In genomic region chr2:118706436-118706835, GRCm38 (mm10) we compare ENCODE assay signal across 13 mouse cellular contexts. TPM values are rescaled to one million over a fixed set of nuclear protein-coding genes. Genes with fewer than 3 reads are reported as not detected.
A peak's percentile ranks its signal among the peaks of the same experiment; 100 is the strongest.
DNase-seq lines count a peak whose midpoint lies in the region; ATAC-seq and TF ChIP-seq lines count a peak whose summit lies in the region.
"Had no signal": no experiment of that assay in that cellular context is flagged by ENCODE, and none has a peak within 500 bp of the region (broad histone marks: within the 10 kb centered on the region; RNA-seq: fewer than 3 reads in every experiment).

No protein-coding gene starts in this region.

- H3K27ac ChIP-seq in layer of hippocampus, adult 2 months: peak overlapping the region; percentile 67
- no peak overlapping the region for H3K27ac ChIP-seq in cortical plate, adult 2 months (ENCODE audit: insufficient read depth, low read length)
- H3K27ac ChIP-seq: liver, embryonic 14.5 days; macrophage had no signal

- no peak overlapping the region for H3K4me3 ChIP-seq in layer of hippocampus, adult 2 months
- no peak overlapping the region for H3K4me3 ChIP-seq in cortical plate, adult 2 months (ENCODE audit: insufficient read depth, low read length)

- no peak for DNase-seq in frontal cortex, postnatal 10 days (ENCODE audit: low spot score in 2 of 2)
- no peak for DNase-seq in layer of hippocampus, adult 2 months (ENCODE audit: low spot score in 2 of 2)
- no peak for DNase-seq in layer of hippocampus, postnatal 14 days (ENCODE audit: low spot score in 2 of 2)
- DNase-seq in 416B (ENCODE audit: low read depth): peak; percentile 76
- DNase-seq in gastrocnemius, postnatal 4 days (ENCODE audit: low spot score in 2 of 2): no peak
- no peak for DNase-seq in spleen, postnatal 10 days (ENCODE audit: low spot score in 2 of 2)
- DNase-seq: cerebellum, postnatal 36 days; kidney, postnatal 4 days; thymus, adult 18-20 months had no signal

- TF ChIP-seq POLR2A in cortical plate, adult 2 months (IDR thresholded peaks at IDR 0.05; ENCODE audit: extremely low read depth, insufficient read depth, low read length): 0 out of 2 replicates have a peak, but pooled peaks have one; percentile 10

- ATAC-seq in frontal cortex, adult (ENCODE audit: low TSS enrichment): peak; percentile 62

- peaks cover 3% of the 10 kb centered on the region for H3K4me1 ChIP-seq in cortical plate, adult 2 months (ENCODE audit: control insufficient read depth, insufficient read depth, low read length)

- TF ChIP-seq CTCF in layer of hippocampus, adult 2 months (conservative IDR thresholded peaks at IDR 0.05): peak; percentile 35
- TF ChIP-seq CTCF in cortical plate, adult 2 months (IDR thresholded peaks at IDR 0.05; ENCODE audit: extremely low read depth, insufficient read depth, low read length): no peak

RNA-seq across cellular contexts. Expression of gene Ankrd63, which starts 2.7 kb away (rescaled TPM):
- 10 to 100 TPM; 14.8 to 15.5 TPM for total RNA-seq in layer of hippocampus, adult 2 months (2021)
- total RNA-seq in layer of hippocampus, postnatal 14 days (2021): 1 to 10 TPM; 9.4 to 10.0 TPM
- 11.3 and 17.9 TPM in 2 replicates for polyA plus RNA-seq in cortical plate, adult 2 months (2012; rRNA removed)
- total RNA-seq in gastrocnemius, postnatal 4 days (2021): under 1 TPM in 1 of 2 experiments, not detected in 1; 0.08 TPM
- polyA plus RNA-seq: macrophage had no signal

RNA-seq across cellular contexts. Expression of gene Plcb2, which starts 21.8 kb away (rescaled TPM):
- total RNA-seq in layer of hippocampus, adult 2 months (2021): 1 to 10 TPM; 2.3 to 2.6 TPM
- total RNA-seq in layer of hippocampus, postnatal 14 days (2021): 1 to 10 TPM; 2.1 to 2.7 TPM
- polyA plus RNA-seq in cortical plate, adult 2 months (2012; rRNA removed): 2.9 and 3.0 TPM in 2 replicates
- total RNA-seq in gastrocnemius, postnatal 4 days (2021): 1 to 10 TPM; 1.1 to 1.3 TPM

RNA-seq across cellular contexts. Expression of gene Inafm2, which starts 39.1 kb away (rescaled TPM):
- 10 to 100 TPM; 62.1 to 66.7 TPM for total RNA-seq in layer of hippocampus, adult 2 months (2021)
- 10 to 100 TPM; 38.8 to 39.7 TPM for total RNA-seq in layer of hippocampus, postnatal 14 days (2021)
- polyA plus RNA-seq in cortical plate, adult 2 months (2012; rRNA removed): 22.4 and 24.7 TPM in 2 replicates
- 10 to 100 TPM in 1 of 2 experiments, 1 to 10 TPM in 1; 9.5 to 11.5 TPM for total RNA-seq in gastrocnemius, postnatal 4 days (2021)

RNA-seq across cellular contexts. Expression of gene Pak6, which starts 43.3 kb away (rescaled TPM):
- 10 to 100 TPM; 57.5 to 65.7 TPM for total RNA-seq in layer of hippocampus, adult 2 months (2021)
- total RNA-seq in layer of hippocampus, postnatal 14 days (2021): 10 to 100 TPM; 67.8 to 75.1 TPM
- polyA plus RNA-seq in cortical plate, adult 2 months (2012; rRNA removed): 58.0 and 63.1 TPM in 2 replicates
- under 1 TPM; 0.29 to 0.52 TPM for total RNA-seq in gastrocnemius, postnatal 4 days (2021)
- polyA plus RNA-seq: macrophage had no signal

RNA-seq across cellular contexts. Expression of gene Ccdc9b, which starts 56.0 kb away (rescaled TPM):
- 1 to 10 TPM; 7.6 to 9.6 TPM for total RNA-seq in layer of hippocampus, adult 2 months (2021)
- 1 to 10 TPM; 3.5 to 4.2 TPM for total RNA-seq in layer of hippocampus, postnatal 14 days (2021)
- polyA plus RNA-seq in cortical plate, adult 2 months (2012; rRNA removed): 3.5 and 4.2 TPM in 2 replicates
- total RNA-seq in gastrocnemius, postnatal 4 days (2021): 10 to 100 TPM; 11.0 to 12.8 TPM

Comparison
In these comparisons a context has a peak if more than half of its experiments do, and no peak if none do; other contexts are left out.
1. RNA of gene Ankrd63, which starts 2.7 kb away (total RNA-seq): 14.8 to 15.5 TPM in layer of hippocampus, adult 2 months and 9.4 to 10.0 TPM in layer of hippocampus, postnatal 14 days; 0.08 TPM in gastrocnemius, postnatal 4 days; every median in the first group is over 4 times any median in the second.